Mouse (Mus musculus) liver, postnatal 0 days (tissue): ENCODE data around the gene Rph3al. TPM values are rescaled to one million over a fixed set of nuclear protein-coding genes. Genes with fewer than 3 reads are reported as not detected.

Experiments used
- ATAC-seq: fragments of 200-750 bp; cut with Nextera tagmentation; 2 replicates; pipeline ENCODE4 v1.8.0; 2017; ENCODE audit warnings: mild to moderate bottlenecking, moderate library complexity
- DNase-seq: peaks from one replicate; pipeline ENCODE4 v3.0.0-alpha.2; 2016
- H3K27ac ChIP-seq: fragments of 300-500 bp; sonication (generic); 2 replicates; pipeline ENCODE4 v1.5.1; 2014; ENCODE audit warnings: antibody characterized with exemption, moderate library complexity, mild to moderate bottlenecking, low read depth
- H3K27me3 ChIP-seq: fragments of 300-500 bp; sonication (generic); 2 replicates; pipeline ENCODE4 v1.6.1; 2014; ENCODE audit warnings: low read length, control low read depth, mixed read lengths; ENCODE audit not compliant: insufficient read depth
- H3K36me3 ChIP-seq: fragments of 300-500 bp; sonication (generic); replicated peaks from 2 replicates; pipeline ENCODE4 v1.6.1; 2014; ENCODE audit warnings: mild to moderate bottlenecking, control low read depth, low read length, moderate library complexity, mixed read lengths; ENCODE audit not compliant: insufficient read depth
- H3K4me1 ChIP-seq: fragments of 300-500 bp; sonication (generic); 2 replicates; pipeline ENCODE4 v1.6.1; 2014; ENCODE audit warnings: antibody characterized with exemption, mild to moderate bottlenecking, control low read depth; ENCODE audit not compliant: insufficient read depth
- H3K4me2 ChIP-seq: fragments of 300-500 bp; sonication (generic); 2 replicates; pipeline ENCODE4 v1.6.1; 2014; ENCODE audit warnings: low read depth, mild to moderate bottlenecking, low read length, moderate library complexity, mixed read lengths
- H3K4me3 ChIP-seq: fragments of 300-500 bp; sonication (generic); 2 replicates; pipeline ENCODE4 v1.5.1; 2014; ENCODE audit warnings: low read depth, low read length
- H3K9ac ChIP-seq: fragments of 300-500 bp; sonication (generic); replicated peaks from 2 replicates; pipeline ENCODE4 v1.6.1; 2014; ENCODE audit warnings: mild to moderate bottlenecking, moderate library complexity
- H3K9me3 ChIP-seq: fragments of 300-500 bp; sonication (generic); 2 replicates; pipeline ENCODE4 v1.6.1; 2016; ENCODE audit warnings: mild to moderate bottlenecking, control low read depth, low read length, mixed read lengths
- CTCF ChIP-seq: sonication (generic); IDR thresholded peaks from 2 replicates; pipeline ENCODE4 v1.5.1; 2016; ENCODE audit warnings: antibody characterized with exemption, low read depth
- EP300 ChIP-seq: IDR thresholded peaks from 2 replicates; pipeline ENCODE4 v1.6.1; 2016; ENCODE audit warnings: antibody characterized with exemption, low read depth, mild to moderate bottlenecking
- WGBS: fragments of 180-500 bp; shearing (Covaris S2); extraction: QIAGEN DNeasy Blood & Tissue Kit; methylation state at CpG from one replicate; pipeline ENCODE4 v1.1.7; 2014; ENCODE audit not compliant: insufficient replicate concordance; 5-methylcytosine and 5-hydroxymethylcytosine counted together
- polyA plus RNA-seq: library from polyadenylated mRNA; unstranded; fragments of >200 nt; fragmentation: Nextera tagmentation; extraction: Ambion mirVana; gene quantifications from 2 replicates; pipeline ENCODE4 v1.2.1, GENCODE M21; 2015

Gene Rph3al
- polyA plus RNA-seq, 1 experiment from 2014 or later, result 0.83 TPM

DNA sequence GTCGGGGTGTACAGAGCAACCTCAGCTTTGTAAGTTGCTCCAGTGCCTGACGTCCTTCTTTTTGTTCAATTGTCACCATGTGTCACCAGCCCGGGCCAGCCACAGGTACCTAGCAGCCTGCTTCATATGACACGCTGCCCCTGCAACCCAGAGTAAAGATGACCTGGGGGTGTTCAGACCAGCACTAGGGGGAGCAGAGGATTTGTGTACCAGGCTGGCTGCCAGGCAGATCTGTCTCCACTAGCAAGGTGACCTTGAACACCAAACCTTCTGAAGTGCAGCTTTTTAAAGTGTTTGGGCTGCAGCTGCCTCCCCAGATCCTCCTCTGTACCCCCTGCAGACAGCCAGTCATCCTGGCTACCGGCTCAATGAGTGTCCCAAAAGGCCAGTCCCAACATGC lies 9.0 kb upstream of the Rph3al start:
- Histone ChIP-seq H3K27ac (no peak overlapping the region), H3K36me3 (no peaks in the 10 kb centered on the region), H3K27me3 (no peaks in the 10 kb centered on the region), H3K4me3 (no peak overlapping the region), H3K9me3 (peaks cover 2% of the 10 kb centered on the region; the same call in 1 of the 2 replicates), H3K9ac (no peak overlapping the region), H3K4me2 (no peak overlapping the region), H3K4me1 (no peaks in the 10 kb centered on the region)
- 61% methylated on average over 5 of the region's 5 CpGs for WGBS
- DNase-seq (peak; percentile 6), ATAC-seq (no peak)
- TF ChIP-seq EP300 (no peak), CTCF (no peak)

DNA sequence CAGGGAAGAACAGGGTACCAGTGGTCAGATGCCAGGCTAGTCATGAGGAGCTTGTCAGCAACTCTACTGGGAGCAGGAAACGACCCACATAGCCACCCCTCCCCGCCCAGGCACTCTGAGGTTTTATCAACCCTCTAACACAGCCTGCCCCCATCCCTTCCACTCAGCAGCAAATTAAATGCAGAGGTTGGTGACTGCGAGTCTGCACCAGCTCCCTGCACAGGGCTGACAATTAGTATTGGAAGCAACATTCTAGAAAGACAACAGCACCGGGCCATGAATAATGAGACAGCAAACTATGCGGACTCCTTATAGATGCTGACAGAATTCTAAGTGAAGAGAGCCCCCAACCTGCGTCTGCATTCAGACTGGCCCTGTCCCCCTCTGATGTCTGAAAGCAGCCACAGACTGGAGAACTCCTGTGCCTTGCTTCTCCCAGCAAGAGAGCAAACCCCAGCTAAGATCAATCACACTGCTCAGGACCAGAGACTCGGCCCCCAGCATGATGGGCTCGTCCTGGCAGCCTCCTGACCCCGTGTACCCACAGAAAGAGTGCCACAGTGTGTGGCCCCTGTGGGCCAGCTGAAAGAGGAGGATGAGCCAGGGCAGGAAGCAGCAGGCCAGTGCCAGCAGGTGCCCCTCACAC lies 7.7 kb upstream of the Rph3al start:
- no peak for ATAC-seq
- H3K4me2 ChIP-seq, result no peak overlapping the region
- no peaks in the 10 kb centered on the region for H3K36me3 ChIP-seq
- no peak overlapping the region for H3K9ac ChIP-seq
- no peak overlapping the region for H3K27ac ChIP-seq
- no peaks in the 10 kb centered on the region for H3K27me3 ChIP-seq
- H3K4me3 ChIP-seq, result no peak overlapping the region
- 39% methylated on average over 9 of the region's 9 CpGs for WGBS
- H3K4me1 ChIP-seq, result no peaks in the 10 kb centered on the region
- peaks cover 2% of the 10 kb centered on the region; the same call in 1 of the 2 replicates for H3K9me3 ChIP-seq
- DNase-seq, result no peak
- no peak for TF ChIP-seq CTCF
- TF ChIP-seq EP300, result no peak

DNA sequence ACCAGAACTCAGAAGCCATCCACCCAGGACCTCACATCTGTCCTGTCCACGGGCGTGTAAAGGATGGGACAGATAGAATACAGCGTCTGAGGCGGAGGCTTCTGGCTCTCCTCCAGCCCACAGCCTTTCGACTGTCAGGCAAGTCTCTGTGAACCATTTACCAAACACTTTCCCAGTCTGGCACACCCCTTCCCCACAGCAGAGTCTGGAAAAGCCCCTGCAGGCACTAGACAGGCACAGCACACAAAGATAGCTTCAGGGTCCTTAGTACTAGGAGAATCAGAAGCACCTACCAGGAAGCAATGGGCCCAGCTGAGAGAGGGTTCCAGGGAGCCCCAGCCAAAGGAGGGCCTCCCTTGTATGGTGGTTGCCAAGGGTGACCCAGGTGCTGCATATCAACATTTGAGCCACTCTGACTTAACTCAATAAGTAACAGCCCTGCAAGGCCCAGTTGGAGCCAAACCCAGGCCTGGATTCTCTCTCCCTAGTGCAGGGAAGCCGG lies 808 bp downstream of the Rph3al start:
- H3K4me2 ChIP-seq, result no peak overlapping the region
- peak; percentile 57; the same call in 1 of the 2 replicates for ATAC-seq
- no peaks in the 10 kb centered on the region for H3K9me3 ChIP-seq
- no peak overlapping the region for H3K4me3 ChIP-seq
- 33% methylated on average over 6 of the region's 6 CpGs for WGBS
- no peak overlapping the region for H3K9ac ChIP-seq
- H3K27ac ChIP-seq, result no peak overlapping the region
- no peaks in the 10 kb centered on the region for H3K27me3 ChIP-seq
- H3K36me3 ChIP-seq, result no peaks in the 10 kb centered on the region
- peaks cover 11% of the 10 kb centered on the region for H3K4me1 ChIP-seq
- no peak for DNase-seq
- no peak for TF ChIP-seq CTCF
- TF ChIP-seq EP300, result no peak

DNA sequence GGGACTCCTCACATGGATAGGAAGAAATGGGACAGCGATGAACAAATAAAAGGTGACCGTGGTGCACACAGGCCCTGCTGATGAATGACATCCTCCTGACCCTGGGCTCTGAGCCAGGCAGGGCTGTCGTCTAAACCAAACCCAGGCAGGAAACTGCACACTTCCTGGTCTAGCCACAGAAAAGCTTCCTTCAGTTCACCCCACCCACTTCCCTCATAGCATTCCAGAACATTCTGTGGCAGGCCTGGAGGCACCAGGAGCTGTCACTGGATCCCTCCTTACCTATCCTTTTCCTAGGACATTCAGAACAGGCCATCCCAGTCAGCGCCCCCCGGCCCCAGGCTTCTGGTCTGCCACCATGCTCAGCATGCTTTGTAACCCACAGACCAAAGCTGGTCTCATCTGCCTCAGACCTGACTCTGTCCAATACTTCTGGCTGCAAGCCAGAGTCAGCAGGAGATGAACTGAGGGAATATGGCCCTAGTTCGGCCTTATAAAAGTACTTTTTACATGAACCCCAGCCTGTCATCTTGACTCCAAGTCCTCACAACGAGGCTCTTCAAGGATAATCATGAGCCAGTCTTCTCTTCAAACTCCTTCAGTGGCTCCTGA lies 2.3 kb downstream of the Rph3al start:
- Histone ChIP-seq H3K4me1 (peaks cover 11% of the 10 kb centered on the region), H3K27me3 (no peaks in the 10 kb centered on the region), H3K9ac (no peak overlapping the region), H3K4me3 (no peak overlapping the region), H3K36me3 (no peaks in the 10 kb centered on the region), H3K27ac (peak overlapping the region; percentile 0; the same call in 1 of the 2 replicates), H3K4me2 (no peak overlapping the region), H3K9me3 (no peaks in the 10 kb centered on the region)
- peak; percentile 54; the same call in 1 of the 2 replicates for ATAC-seq
- WGBS, result 31% methylated on average over 7 of the region's 7 CpGs
- peak; percentile 71 for DNase-seq
- TF ChIP-seq EP300 (no peak), CTCF (no peak)

DNA sequence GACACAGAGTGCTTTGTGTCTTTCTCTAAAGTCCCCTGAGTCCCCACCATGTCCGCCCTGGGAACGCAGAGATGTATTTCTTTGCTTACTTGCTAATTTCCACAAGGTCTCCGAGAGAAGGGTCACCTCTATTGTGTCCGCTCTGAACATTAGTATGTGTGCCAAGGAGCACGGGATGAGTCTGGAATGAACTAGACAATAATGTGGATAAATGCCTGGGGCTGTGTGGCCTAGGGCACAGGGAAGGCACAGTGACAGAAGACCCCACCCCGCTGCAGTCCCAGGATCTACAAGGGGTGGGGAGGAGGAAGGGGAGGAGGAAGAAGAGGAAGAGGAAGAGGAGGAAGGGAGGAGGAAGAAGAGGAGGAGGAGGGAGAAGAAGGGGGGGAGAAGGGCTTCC lies 3.8 kb downstream of the Rph3al start:
- 76% methylated on average over 6 of the region's 6 CpGs for WGBS
- H3K36me3 ChIP-seq, result no peaks in the 10 kb centered on the region
- H3K9me3 ChIP-seq, result no peaks in the 10 kb centered on the region
- H3K4me3 ChIP-seq, result no peak overlapping the region
- H3K27ac ChIP-seq, result no peak overlapping the region
- H3K27me3 ChIP-seq, result no peaks in the 10 kb centered on the region
- no peak overlapping the region for H3K9ac ChIP-seq
- DNase-seq (no peak), ATAC-seq (no peak)
- H3K4me2 ChIP-seq, result no peak overlapping the region
- no peak for TF ChIP-seq EP300
- no peak for TF ChIP-seq CTCF
- H3K4me1 ChIP-seq, result peaks cover 11% of the 10 kb centered on the region

DNA sequence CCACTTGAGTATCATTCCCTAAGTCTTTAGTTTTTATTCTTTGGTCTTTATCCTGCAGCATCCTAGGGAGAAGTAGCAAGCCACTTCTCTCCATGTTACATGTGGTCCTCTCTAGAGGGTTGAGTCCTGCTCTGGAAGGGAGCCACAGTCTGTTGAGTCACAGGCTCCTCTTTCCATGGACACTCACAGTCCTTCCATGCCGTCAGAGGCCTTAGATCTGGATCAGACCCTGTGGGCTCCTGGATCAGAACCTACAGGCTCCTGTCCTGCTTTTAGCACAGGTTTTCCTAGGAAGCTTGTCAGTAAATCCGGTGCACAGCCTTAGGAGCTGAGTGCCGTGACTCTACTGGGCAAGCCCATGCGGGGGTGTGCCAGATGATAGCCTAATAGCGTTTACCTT lies 4.9 kb downstream of the Rph3al start:
- H3K4me1 ChIP-seq, result peaks cover 11% of the 10 kb centered on the region
- H3K27me3 ChIP-seq, result no peaks in the 10 kb centered on the region
- ATAC-seq (no peak), DNase-seq (no peak)
- no peak overlapping the region for H3K4me3 ChIP-seq
- H3K9me3 ChIP-seq, result no peaks in the 10 kb centered on the region
- H3K27ac ChIP-seq, result no peak overlapping the region
- H3K9ac ChIP-seq, result no peak overlapping the region
- no peak for TF ChIP-seq EP300
- no peak for TF ChIP-seq CTCF
- no peaks in the 10 kb centered on the region for H3K36me3 ChIP-seq
- WGBS, result 76% methylated on average over 5 of the region's 5 CpGs
- H3K4me2 ChIP-seq, result no peak overlapping the region
